Mouse (Mus musculus) kidney, embryonic 16.5 days (tissue): Measurements from ENCODE around the gene Lrtm1. TPM values are rescaled to one million over a fixed set of nuclear protein-coding genes. Genes with fewer than 3 reads are reported as not detected.

Source experiments
- ATAC-seq: fragments of 200-750 bp; cut with Nextera tagmentation; 2 replicates; pipeline ENCODE4 v1.8.0; 2017; ENCODE audit warnings: moderate TSS enrichment; ENCODE audit not compliant: low FRiP score, low TSS enrichment
- H3K27ac ChIP-seq: fragments of 300-500 bp; sonication (generic); 2 replicates; pipeline ENCODE4 v1.5.1; 2014; ENCODE audit warnings: low read length
- H3K27me3 ChIP-seq: fragments of 300-500 bp; sonication (generic); 2 replicates; pipeline ENCODE4 v1.6.1; 2014; ENCODE audit warnings: low read length, control low read depth, mixed read lengths; ENCODE audit not compliant: insufficient read depth
- H3K36me3 ChIP-seq: fragments of 300-500 bp; sonication (generic); 2 replicates; pipeline ENCODE4 v1.6.1; 2014; ENCODE audit warnings: low read length, control low read depth, mixed read lengths; ENCODE audit not compliant: insufficient read depth
- H3K4me1 ChIP-seq: fragments of 300-500 bp; sonication (generic); 2 replicates; pipeline ENCODE4 v1.6.1; 2014; ENCODE audit warnings: low read length, control low read depth, mixed read lengths; ENCODE audit not compliant: insufficient read depth
- H3K4me2 ChIP-seq: fragments of 300-500 bp; sonication (generic); replicated peaks from 2 replicates; pipeline ENCODE4 v1.6.1; 2014; ENCODE audit warnings: low read depth, low read length
- H3K4me3 ChIP-seq: fragments of 300-500 bp; sonication (generic); 2 replicates; pipeline ENCODE4 v1.5.1; 2014; ENCODE audit warnings: mild to moderate bottlenecking, low read length
- H3K9ac ChIP-seq: fragments of 300-500 bp; sonication (generic); replicated peaks from 2 replicates; pipeline ENCODE4 v1.6.1; 2014; ENCODE audit warnings: low read length
- H3K9me3 ChIP-seq: fragments of 300-500 bp; sonication (generic); 2 replicates; pipeline ENCODE4 v1.6.1; 2016; ENCODE audit warnings: low read length, control low read depth
- WGBS: fragments of 180-500 bp; shearing (Covaris S2); extraction: QIAGEN DNeasy Blood & Tissue Kit; methylation state at CpG from one replicate; pipeline ENCODE4 v1.1.7; 2014; 5-methylcytosine and 5-hydroxymethylcytosine counted together
- polyA plus RNA-seq: library from polyadenylated mRNA; unstranded; fragments of >200 nt; fragmentation: Nextera tagmentation; extraction: Ambion mirVana; gene quantifications from 2 replicates; pipeline ENCODE4 v1.2.1, GENCODE M21; 2015

Lrtm1 gene
- polyA plus RNA-seq, 1 experiment from 2014 or later: 0.15 TPM

DNA sequence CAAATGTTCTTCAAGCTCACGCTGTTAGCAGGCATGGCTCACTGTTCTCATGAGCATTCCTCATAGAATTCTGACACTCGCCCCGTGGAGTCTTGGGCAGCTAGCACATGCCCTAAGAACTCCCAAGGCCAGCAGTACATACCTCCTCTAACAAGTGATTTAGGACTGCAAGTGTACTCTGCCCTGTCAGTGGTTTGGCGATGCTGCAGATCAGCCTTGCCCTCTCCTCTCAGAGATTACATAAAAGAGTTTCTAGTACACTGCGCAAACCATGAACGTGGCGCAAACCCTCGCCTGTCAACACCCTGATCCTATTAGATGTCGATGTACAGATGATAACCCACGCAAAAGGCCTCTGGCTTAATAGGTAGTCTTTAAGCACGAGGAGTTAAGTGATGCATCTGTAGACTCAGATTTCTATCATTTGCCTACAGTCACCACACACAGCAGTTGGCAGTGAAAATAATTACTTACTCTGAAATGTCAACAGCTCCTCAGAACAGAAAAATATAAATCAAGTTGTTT is 11.9 kb downstream of the Lrtm1 start:
- Histone ChIP-seq H3K4me2 (no peak overlapping the region), H3K9me3 (no peaks in the 10 kb centered on the region), H3K27ac (no peak overlapping the region), H3K9ac (no peak overlapping the region), H3K4me1 (no peaks in the 10 kb centered on the region), H3K4me3 (no peak overlapping the region), H3K36me3 (no peaks in the 10 kb centered on the region), H3K27me3 (no peaks in the 10 kb centered on the region)
- 74% methylated on average over 11 of the region's 11 CpGs for WGBS
- ATAC-seq: no peak

DNA sequence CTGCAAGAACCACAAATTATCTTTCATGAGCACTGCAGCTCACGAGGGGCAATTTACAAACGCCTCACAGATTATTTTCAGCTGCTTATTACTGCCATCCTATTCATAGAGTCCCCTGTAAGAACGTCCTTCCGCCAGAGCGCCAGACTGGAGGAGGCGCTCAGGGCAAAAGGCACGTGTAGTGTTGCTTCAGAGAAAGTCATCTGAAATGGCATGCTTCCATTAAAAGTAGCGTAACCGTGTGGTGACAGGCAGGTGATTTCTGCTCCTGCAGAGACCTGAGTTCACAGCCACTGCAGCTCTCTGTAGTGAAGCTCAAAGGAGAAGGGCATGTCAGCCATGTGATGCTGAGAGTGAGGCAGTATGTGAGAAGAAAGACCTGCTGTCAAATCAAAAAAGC is 12.5 kb downstream of the Lrtm1 start:
- Histone ChIP-seq H3K9me3 (no peaks in the 10 kb centered on the region), H3K27ac (no peak overlapping the region), H3K4me3 (no peak overlapping the region), H3K9ac (no peak overlapping the region), H3K36me3 (no peaks in the 10 kb centered on the region), H3K27me3 (no peaks in the 10 kb centered on the region), H3K4me1 (no peaks in the 10 kb centered on the region), H3K4me2 (no peak overlapping the region)
- no peak for ATAC-seq
- 64% methylated on average over 9 of the region's 9 CpGs for WGBS

DNA sequence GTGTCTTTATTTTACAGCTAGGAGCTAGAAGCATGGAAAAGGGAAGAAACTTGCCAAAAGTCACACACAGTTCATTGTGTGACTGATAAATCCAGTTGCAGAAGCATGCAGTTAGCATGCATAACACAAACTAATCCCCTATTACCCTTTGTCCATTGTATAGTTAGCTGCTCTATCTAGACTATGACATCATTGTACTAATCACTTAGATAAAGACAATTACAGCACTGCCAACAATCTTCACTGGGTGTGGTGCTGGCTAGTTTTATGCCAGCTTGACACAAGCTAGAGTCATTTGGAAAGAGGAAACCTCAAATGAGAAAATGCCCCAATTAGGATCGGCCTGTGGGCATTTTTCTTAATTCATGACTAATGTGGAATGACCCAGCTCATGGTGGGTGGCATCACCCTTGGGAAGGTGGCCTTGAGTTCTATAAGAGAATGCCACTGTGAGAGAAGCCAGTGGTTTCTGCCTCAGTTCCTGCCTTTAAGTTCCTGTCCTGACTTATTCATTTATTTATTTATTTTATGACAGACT is 13.9 kb downstream of the Lrtm1 start:
- no peaks in the 10 kb centered on the region for H3K27me3 ChIP-seq
- no peaks in the 10 kb centered on the region for H3K36me3 ChIP-seq
- no peak for ATAC-seq
- WGBS: 90% methylated on average over 1 of the region's 1 CpGs
- no peak overlapping the region for H3K4me2 ChIP-seq
- H3K4me1 ChIP-seq: no peaks in the 10 kb centered on the region
- H3K27ac ChIP-seq: no peak overlapping the region
- H3K4me3 ChIP-seq: no peak overlapping the region
- no peak overlapping the region for H3K9ac ChIP-seq
- H3K9me3 ChIP-seq: no peaks in the 10 kb centered on the region

DNA sequence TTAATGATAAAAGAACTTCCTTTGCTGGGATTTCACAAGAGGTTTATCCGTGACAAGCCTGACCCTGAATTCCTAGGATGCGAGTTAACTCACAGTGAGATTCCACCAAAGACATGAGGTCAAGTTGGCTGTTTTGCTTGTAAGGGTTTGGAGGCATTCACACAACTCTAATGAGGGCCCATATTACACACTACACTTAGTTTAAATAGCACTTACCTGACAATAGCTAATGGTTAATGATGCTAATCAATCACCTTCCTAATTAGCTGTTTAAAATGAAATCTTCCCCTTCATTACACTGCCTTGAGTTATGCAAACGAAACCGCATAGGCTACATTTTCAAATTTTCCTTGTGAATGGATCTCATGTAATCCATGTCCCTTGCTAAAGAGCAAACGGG is 20.2 kb downstream of the Lrtm1 start:
- Histone ChIP-seq H3K4me2 (no peak overlapping the region), H3K9ac (no peak overlapping the region), H3K4me3 (no peak overlapping the region), H3K27ac (no peak overlapping the region), H3K27me3 (no peaks in the 10 kb centered on the region), H3K36me3 (no peaks in the 10 kb centered on the region), H3K9me3 (no peaks in the 10 kb centered on the region), H3K4me1 (no peaks in the 10 kb centered on the region)
- ATAC-seq: no peak
- WGBS: 73% methylated on average over 5 of the region's 5 CpGs

- no peak for ATAC-seq
- Histone ChIP-seq H3K36me3 (no peaks in the 10 kb centered on the region), H3K27ac (no peak overlapping the region), H3K4me3 (no peak overlapping the region), H3K27me3 (no peaks in the 10 kb centered on the region), H3K4me1 (no peaks in the 10 kb centered on the region), H3K9ac (no peak overlapping the region), H3K4me2 (no peak overlapping the region), H3K9me3 (no peaks in the 10 kb centered on the region)
- WGBS: 49% methylated on average over 9 of the region's 9 CpGs
Measured at GRCm38 (mm10) chr14:29040606-29041364, 22.8 kb downstream of the Lrtm1 start.

DNA sequence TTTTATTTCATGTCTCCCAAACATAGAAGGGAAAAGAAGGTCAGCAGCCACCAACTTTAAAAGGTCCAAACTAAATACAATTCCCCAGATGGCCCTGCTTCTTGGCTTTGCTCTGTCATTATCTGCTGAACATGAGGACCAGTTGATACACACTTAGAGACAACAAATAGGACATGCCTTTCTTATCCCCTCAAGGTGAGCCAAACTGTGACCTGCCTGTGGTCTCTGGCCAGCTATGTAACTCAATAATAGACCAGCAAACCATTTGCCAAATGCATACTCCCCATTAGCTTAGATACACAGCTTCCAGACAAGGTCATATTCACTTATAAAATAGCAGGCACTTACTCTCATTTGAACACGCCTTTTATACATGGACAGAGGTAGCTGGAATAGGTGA is 23.5 kb downstream of the Lrtm1 start:
- 72% methylated on average over 1 of the region's 1 CpGs for WGBS
- no peaks in the 10 kb centered on the region for H3K4me1 ChIP-seq
- no peak overlapping the region for H3K9ac ChIP-seq
- no peak overlapping the region for H3K4me2 ChIP-seq
- no peak overlapping the region for H3K4me3 ChIP-seq
- ATAC-seq: no peak
- no peaks in the 10 kb centered on the region for H3K9me3 ChIP-seq
- no peak overlapping the region for H3K27ac ChIP-seq
- no peaks in the 10 kb centered on the region for H3K27me3 ChIP-seq
- H3K36me3 ChIP-seq: no peaks in the 10 kb centered on the region

GRCm38 (mm10) chr14:29042355-29042754 is 24.3 kb downstream of the Lrtm1 start:
- no peaks in the 10 kb centered on the region for H3K27me3 ChIP-seq
- no peak overlapping the region for H3K27ac ChIP-seq
- no peak overlapping the region for H3K4me2 ChIP-seq
- no peak overlapping the region for H3K9ac ChIP-seq
- H3K4me3 ChIP-seq: no peak overlapping the region
- 79% methylated on average over 1 of the region's 1 CpGs for WGBS
- H3K4me1 ChIP-seq: no peaks in the 10 kb centered on the region
- no peaks in the 10 kb centered on the region for H3K36me3 ChIP-seq
- no peak for ATAC-seq
- no peaks in the 10 kb centered on the region for H3K9me3 ChIP-seq

DNA sequence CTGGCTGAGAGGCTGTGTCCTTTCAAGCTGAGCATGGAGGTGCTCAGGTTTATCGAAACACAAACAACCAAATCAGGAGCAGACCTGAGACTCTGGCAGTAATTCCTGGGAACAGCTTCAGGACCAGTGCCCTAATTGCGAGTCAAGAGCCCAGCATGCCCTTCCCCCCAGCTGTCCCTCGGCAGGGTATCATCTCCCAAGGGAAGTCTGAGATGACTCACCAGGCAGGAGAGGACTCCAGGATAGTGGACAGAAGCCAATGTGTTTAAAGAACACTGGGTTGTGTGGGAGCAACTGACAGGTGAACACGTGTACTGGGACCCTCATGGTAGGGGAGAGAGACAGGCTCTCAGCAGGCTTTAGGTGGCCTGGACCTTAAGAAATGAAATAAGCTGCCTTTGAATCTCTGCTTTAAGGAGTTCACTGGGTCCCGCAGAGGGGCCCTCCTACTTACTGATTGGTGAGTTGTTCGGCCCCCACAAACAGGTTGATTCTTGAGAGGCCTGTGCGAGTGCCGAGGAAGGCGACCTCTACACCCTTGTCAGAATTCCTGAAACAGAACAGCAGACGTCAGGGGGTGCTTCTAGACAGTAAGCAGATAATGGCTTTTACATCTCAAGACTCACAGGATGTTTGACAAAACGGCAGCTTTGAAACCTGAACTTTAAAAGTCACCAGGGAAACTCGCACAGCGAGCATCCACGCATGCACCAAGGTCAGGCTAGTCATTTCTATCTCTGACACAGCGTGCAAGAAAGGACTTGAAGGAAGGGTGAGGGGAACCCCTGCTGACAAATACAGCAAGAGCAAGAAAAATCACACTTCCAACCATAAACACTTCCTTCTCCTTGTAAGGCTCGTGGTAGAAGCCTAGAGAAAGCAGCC is 34.2 kb downstream of the Lrtm1 start:
- no peak for ATAC-seq

GRCm38 (mm10) chr14:29060679-29061078 is 42.7 kb downstream of the Lrtm1 start:
- Histone ChIP-seq H3K9me3 (no peaks in the 10 kb centered on the region), H3K9ac (no peak overlapping the region), H3K27me3 (no peaks in the 10 kb centered on the region), H3K27ac (no peak overlapping the region), H3K36me3 (no peaks in the 10 kb centered on the region), H3K4me1 (no peaks in the 10 kb centered on the region), H3K4me2 (no peak overlapping the region), H3K4me3 (no peak overlapping the region)
- no peak for ATAC-seq

More for the DNA sequence above, 34.2 kb downstream of the Lrtm1 start:
- Histone ChIP-seq H3K9ac (no peak overlapping the region), H3K27me3 (no peaks in the 10 kb centered on the region), H3K9me3 (no peaks in the 10 kb centered on the region), H3K4me3 (no peak overlapping the region), H3K27ac (no peak overlapping the region), H3K4me2 (no peak overlapping the region), H3K4me1 (no peaks in the 10 kb centered on the region), H3K36me3 (no peaks in the 10 kb centered on the region)
- 33% methylated on average over 16 of the region's 16 CpGs for WGBS
